Mouse (Mus musculus): ENCODE results near the gene Cd82.

DNA sequence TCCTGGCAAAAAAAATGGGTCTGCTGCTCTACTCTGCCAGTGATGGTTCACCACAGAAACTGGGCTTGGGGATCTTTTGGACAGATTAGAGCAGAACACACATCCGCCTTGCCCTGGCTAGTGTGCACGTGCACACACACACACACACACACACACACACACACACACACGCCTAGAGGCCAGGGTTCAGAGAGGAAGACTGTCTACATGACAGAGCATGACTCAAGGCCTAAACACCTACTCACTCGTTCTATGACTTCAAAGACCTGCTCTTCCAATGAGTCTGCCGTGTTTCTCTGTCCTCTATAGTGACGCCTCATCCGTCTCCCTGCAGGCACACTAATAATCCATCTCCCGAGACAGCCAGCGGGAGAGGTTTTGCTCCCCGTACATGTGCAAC, 8.6 kb downstream of the Cd82 start:
- TF ChIP-seq CTCF (IDR thresholded peaks at IDR 0.05; ENCODE audit: borderline replicate concordance, control insufficient read depth, extremely low read depth, insufficient read depth, low read length, poor library complexity) (no peak), POLR2A (IDR thresholded peaks at IDR 0.05; ENCODE audit: control insufficient read depth, extremely low read depth, insufficient read depth, low read length, poor library complexity) (no peak)
